Comparison of ENCODE assay signal across 24 mouse cellular contexts in the genomic region with DNA sequence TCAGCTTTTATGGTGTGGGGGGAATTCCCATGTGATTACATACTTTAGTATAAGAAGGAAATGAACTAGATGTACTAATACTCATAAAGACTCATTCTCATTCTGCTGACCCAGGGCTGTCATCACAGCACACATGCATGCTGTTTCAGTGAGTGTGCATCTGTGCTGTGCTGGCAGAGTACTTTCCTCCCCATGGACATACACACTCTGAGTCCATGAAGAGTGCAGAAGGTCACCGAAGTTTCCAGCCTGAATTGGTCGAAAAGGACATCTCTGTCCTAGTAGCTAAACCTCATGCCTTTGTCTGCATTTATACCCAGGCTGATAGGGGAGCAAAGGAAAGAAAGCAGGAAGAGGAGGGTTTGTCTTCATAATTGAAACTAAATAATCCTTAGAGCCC.
DNase-seq lines count a peak whose midpoint lies in the region; ATAC-seq and TF ChIP-seq lines count a peak whose summit lies in the region.
"Had no signal": no experiment of that assay in that cellular context is flagged by ENCODE, and none has a peak within 500 bp of the region (broad histone marks: within the 10 kb centered on the region; RNA-seq: fewer than 3 reads in every experiment).

No protein-coding gene starts in this region.

- TF ChIP-seq EP300 in heart, postnatal 0 days (IDR thresholded peaks at IDR 0.05; ENCODE audit: low read depth), result no peak

- no peak for TF ChIP-seq CTCF in gastrocnemius, adult 2 months (IDR thresholded peaks at IDR 0.05)
- no peak for TF ChIP-seq CTCF in heart, postnatal 0 days (IDR thresholded peaks at IDR 0.05; ENCODE audit: low read depth)

- ATAC-seq in heart, postnatal 0 days (ENCODE audit: insufficient read depth, low read depth), result peak; percentile 39; the same call in 1 of the 2 replicates
- no peak for ATAC-seq in embryonic facial prominence, embryonic 15.5 days (ENCODE audit: insufficient number of reproducible peaks, low FRiP score, low TSS enrichment, low read depth)
- ATAC-seq in stomach, embryonic 15.5 days (ENCODE audit: insufficient read depth, low FRiP score, low read depth), result peak; percentile 10; the same call in 1 of the 2 replicates
- ATAC-seq: forebrain, embryonic 16.5 days; liver, postnatal 0 days; midbrain, embryonic 13.5 days had no signal

- no peak overlapping the region for H3K9ac ChIP-seq in heart, postnatal 0 days (replicated peaks; ENCODE audit: low read depth, low read length)
- H3K9ac ChIP-seq in embryonic facial prominence, embryonic 15.5 days, result no peak overlapping the region
- no peak overlapping the region for H3K9ac ChIP-seq in stomach, embryonic 15.5 days
- H3K9ac ChIP-seq: heart, embryonic 12.5 days; hindbrain, embryonic 15.5 days; liver, postnatal 0 days; midbrain, embryonic 13.5 days had no signal

- intact Hi-C loops in gastrocnemius, adult 2 months (cut with DNase I), result no loop called here
- intact Hi-C loops in left cerebral cortex, postnatal 4 days (cut with DNase I), result no loop called here

- no peak overlapping the region for H3K4me2 ChIP-seq in heart, postnatal 0 days (ENCODE audit: low read depth, low read length)
- no peak overlapping the region for H3K4me2 ChIP-seq in embryonic facial prominence, embryonic 15.5 days (replicated peaks)
- H3K4me2 ChIP-seq in stomach, embryonic 15.5 days, result no peak overlapping the region
- H3K4me2 ChIP-seq: heart, embryonic 12.5 days; hindbrain, embryonic 15.5 days; liver, embryonic 11.5 days; midbrain, embryonic 13.5 days had no signal

- no peaks in the 10 kb centered on the region for H3K4me1 ChIP-seq in heart, postnatal 0 days (ENCODE audit: control insufficient read depth, insufficient read depth)
- no peaks in the 10 kb centered on the region for H3K4me1 ChIP-seq in heart, embryonic 10.5 days
- no peaks in the 10 kb centered on the region for H3K4me1 ChIP-seq in embryonic facial prominence, embryonic 15.5 days
- H3K4me1 ChIP-seq in stomach, embryonic 15.5 days, result no peaks in the 10 kb centered on the region
- H3K4me1 ChIP-seq: forebrain, embryonic 10.5 days; heart, embryonic 12.5 days; hindbrain, embryonic 15.5 days; megakaryocyte, embryonic 14.5 days; midbrain, embryonic 13.5 days had no signal

- 66% methylated on average over 2 of the region's 2 CpGs for WGBS in heart, postnatal 0 days
- WGBS in heart, embryonic 10.5 days, result 83% methylated on average over 2 of the region's 2 CpGs
- 80% methylated on average over 2 of the region's 2 CpGs for WGBS in embryonic facial prominence, embryonic 15.5 days
- WGBS in stomach, embryonic 15.5 days, result 35% methylated on average over 2 of the region's 2 CpGs

- H3K36me3 ChIP-seq in heart, postnatal 0 days (replicated peaks; ENCODE audit: control insufficient read depth, insufficient read depth, low read length), result 0 out of 2 replicates have a peak, but pooled peaks cover 4% of the 10 kb centered on the region
- peaks cover 9% of the 10 kb centered on the region; the same call in 1 of the 2 replicates for H3K36me3 ChIP-seq in heart, embryonic 10.5 days
- peaks cover 28% of the 10 kb centered on the region for H3K36me3 ChIP-seq in embryonic facial prominence, embryonic 15.5 days
- H3K36me3 ChIP-seq in stomach, embryonic 15.5 days, result peaks cover 8% of the 10 kb centered on the region; the same call in 1 of the 2 replicates
- H3K36me3 ChIP-seq: hindbrain, embryonic 15.5 days; midbrain, embryonic 13.5 days had no signal

- DNase-seq in gastrocnemius, adult 2 months, result no peak
- no peak for DNase-seq in gastrocnemius, adult 8-10 months (ENCODE audit: low spot score in 2 of 2)
- no peak for DNase-seq in heart, postnatal 0 days (ENCODE audit: low spot score)
- no peak for DNase-seq in heart, embryonic 10.5 days (ENCODE audit: low spot score)
- DNase-seq in left cerebral cortex, postnatal 4 days, result no peak
- no peak for DNase-seq in frontal cortex, adult 2 months (ENCODE audit: extremely low spot score in 1 of 2, low spot score in 1 of 2)
- DNase-seq: adrenal gland, postnatal 36 days; cerebellum, adult 9-10 months; kidney, adult 18-20 months; layer of hippocampus, adult 9-11 months; liver, postnatal 0 days; lung, postnatal 14 days; thymus, postnatal 36 days had no signal

- H3K27ac ChIP-seq in gastrocnemius, adult 2 months, result peak overlapping the region; percentile 58
- H3K27ac ChIP-seq in heart, postnatal 0 days (ENCODE audit: low read depth), result peak overlapping the region; percentile 30; the same call in 1 of the 2 replicates
- no peak overlapping the region for H3K27ac ChIP-seq in heart, embryonic 10.5 days
- H3K27ac ChIP-seq in embryonic facial prominence, embryonic 15.5 days (replicated peaks), result peak overlapping the region; percentile 6; the same call in 1 of the 2 replicates
- H3K27ac ChIP-seq in stomach, embryonic 15.5 days, result peak overlapping the region; percentile 57; the same call in 1 of the 2 replicates
- H3K27ac ChIP-seq: forebrain, embryonic 10.5 days; hindbrain, embryonic 15.5 days; kidney, postnatal 0 days; left cerebral cortex, adult 2 months; midbrain, embryonic 13.5 days had no signal

- H3K27me3 ChIP-seq in heart, postnatal 0 days (ENCODE audit: control insufficient read depth, insufficient read depth, low read length), result no peaks in the 10 kb centered on the region
- H3K27me3 ChIP-seq in heart, embryonic 10.5 days (ENCODE audit: insufficient read depth, poor library complexity, severe bottlenecking), result no peaks in the 10 kb centered on the region
- no peaks in the 10 kb centered on the region for H3K27me3 ChIP-seq in embryonic facial prominence, embryonic 15.5 days
- H3K27me3 ChIP-seq in stomach, embryonic 15.5 days (replicated peaks), result no peaks in the 10 kb centered on the region
- H3K27me3 ChIP-seq: heart, embryonic 12.5 days; hindbrain, embryonic 15.5 days; megakaryocyte, embryonic 14.5 days; midbrain, embryonic 13.5 days had no signal

- H3K4me3 ChIP-seq in gastrocnemius, adult 2 months, result no peak overlapping the region
- no peak overlapping the region for H3K4me3 ChIP-seq in heart, postnatal 0 days (ENCODE audit: low read depth, low read length)
- no peak overlapping the region for H3K4me3 ChIP-seq in heart, embryonic 10.5 days
- no peak overlapping the region for H3K4me3 ChIP-seq in embryonic facial prominence, embryonic 15.5 days (replicated peaks)
- H3K4me3 ChIP-seq in stomach, embryonic 15.5 days (replicated peaks), result no peak overlapping the region
- H3K4me3 ChIP-seq: forebrain, embryonic 10.5 days; heart, embryonic 12.5 days; hindbrain, embryonic 15.5 days; left cerebral cortex, adult 2 months; megakaryocyte, embryonic 14.5 days; midbrain, embryonic 13.5 days had no signal

- no peaks in the 10 kb centered on the region for H3K9me3 ChIP-seq in heart, postnatal 0 days (replicated peaks; ENCODE audit: control insufficient read depth, low read length)
- H3K9me3 ChIP-seq in heart, embryonic 10.5 days, result no peaks in the 10 kb centered on the region
- no peaks in the 10 kb centered on the region for H3K9me3 ChIP-seq in embryonic facial prominence, embryonic 15.5 days (replicated peaks)
- no peaks in the 10 kb centered on the region for H3K9me3 ChIP-seq in stomach, embryonic 15.5 days
- H3K9me3 ChIP-seq: forebrain, embryonic 10.5 days; heart, embryonic 12.5 days; hindbrain, embryonic 15.5 days; megakaryocyte, embryonic 14.5 days; midbrain, embryonic 13.5 days had no signal
